Mouse (Mus musculus): ENCODE results near the gene Vmn1r55. TPM values are rescaled to one million over a fixed set of nuclear protein-coding genes. Genes with fewer than 3 reads are reported as not detected.
"Not testable (repeated sequence)": the region's sequence is repeated elsewhere in the genome, so short reads cannot be mapped to it uniquely, and the experiment has no call there.

Vmn1r55 gene
- total RNA-seq (2012; rRNA removed), result not detected in 2 replicates
- not detected in 2 replicates for total RNA-seq (2014; rRNA removed)
- polyA plus RNA-seq (2012; ENCODE audit: insufficient read length, low read depth), result 0.01 TPM in 1 of 2 replicates, not detected in the other

DNA sequence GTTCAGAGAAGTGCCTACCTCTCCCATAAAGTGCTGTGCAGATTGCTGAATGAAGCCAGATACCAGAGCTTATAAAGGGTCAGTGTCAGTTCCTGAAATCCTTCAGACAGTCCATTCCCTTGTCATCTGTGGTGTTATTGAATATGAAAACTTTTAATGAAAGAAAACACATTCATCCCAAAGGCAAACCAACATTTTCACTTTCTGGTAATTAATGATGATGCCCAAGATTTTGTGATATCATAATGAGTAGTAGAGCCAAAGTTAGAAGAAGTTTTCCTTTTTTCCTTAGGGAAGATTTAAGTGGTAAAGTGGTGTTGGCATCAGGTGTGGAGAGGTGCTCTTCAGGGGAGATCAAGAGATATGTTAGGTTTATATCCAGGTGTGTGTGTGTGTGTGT is at the start of gene Vmn1r55:
Gene Vmn1r55, minus strand, starts transcription at position 101 of the 400 bp plus-strand sequence.
- H3K4me1 ChIP-seq (ENCODE audit: control insufficient read depth in 1 of 2, insufficient read depth in 2 of 2); H3K4me3 ChIP-seq (replicated peaks in 1 of 3; ENCODE audit: low read depth in 2 of 3, low read length in 2 of 3, poor library complexity in 1 of 3); H3K27me3 ChIP-seq (replicated peaks); DNase-seq (ENCODE audit: extremely low read depth); H3K36me3 ChIP-seq (replicated peaks in 1 of 2; ENCODE audit: control insufficient read depth in 1 of 2, insufficient read depth in 1 of 2, low read length in 1 of 2); H3K27ac ChIP-seq (ENCODE audit: insufficient read depth, low read depth); dilution Hi-C loops (cut with MboI; ENCODE audit: extremely low pct_ligation_motif_present, extremely low pct_unique_long_range_greater_than_20kb, low sequenced_read_pairs); H3K9ac ChIP-seq (ENCODE audit: insufficient read depth, low read depth); H3K4me2 ChIP-seq (ENCODE audit: insufficient read depth, low read depth, poor library complexity, severe bottlenecking); H3K79me2 ChIP-seq (replicated peaks; ENCODE audit: control insufficient read depth, extremely low read depth, insufficient read depth, poor library complexity, severe bottlenecking); H3K9me3 ChIP-seq (replicated peaks; ENCODE audit: low read length); in situ Hi-C loops (cut with MboI; ENCODE audit: low pct_ligation_motif_present, low pct_unique_long_range_greater_than_20kb, low sequenced_read_pairs): not testable (repeated sequence)

DNA sequence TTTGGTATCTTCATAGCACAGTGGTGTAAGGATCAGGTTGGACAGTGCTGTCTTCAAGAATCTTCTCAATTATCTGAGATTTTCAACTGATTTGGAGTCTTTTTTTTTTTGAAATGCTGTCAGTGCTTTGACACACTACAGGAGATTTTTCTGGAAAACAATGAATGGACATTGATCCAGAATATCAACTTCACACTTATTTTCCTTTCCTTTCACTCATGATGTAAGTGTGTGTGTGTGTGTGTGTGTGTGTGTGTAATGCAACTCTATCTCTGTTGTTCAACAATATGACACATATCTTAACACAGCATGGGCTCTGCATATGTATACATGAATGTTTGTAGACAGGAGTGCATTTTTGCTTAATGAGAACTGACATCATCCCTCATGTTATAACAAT is 47.2 kb upstream of the Vmn1r55 start, which contains the start of gene Vmn1r56:
Gene Vmn1r56, minus strand, starts transcription at position 101 of the 400 bp plus-strand sequence.
- H3K4me2 ChIP-seq (ENCODE audit: insufficient read depth, low read depth, poor library complexity, severe bottlenecking); dilution Hi-C loops (cut with MboI; ENCODE audit: extremely low pct_ligation_motif_present, extremely low pct_unique_long_range_greater_than_20kb, low sequenced_read_pairs); H3K4me1 ChIP-seq (ENCODE audit: control insufficient read depth in 1 of 2, insufficient read depth in 2 of 2); H3K27me3 ChIP-seq (replicated peaks); H3K36me3 ChIP-seq (replicated peaks in 1 of 2; ENCODE audit: control insufficient read depth in 1 of 2, insufficient read depth in 1 of 2, low read length in 1 of 2); H3K9ac ChIP-seq (ENCODE audit: insufficient read depth, low read depth); in situ Hi-C loops (cut with MboI; ENCODE audit: low pct_ligation_motif_present, low pct_unique_long_range_greater_than_20kb, low sequenced_read_pairs); H3K79me2 ChIP-seq (replicated peaks; ENCODE audit: control insufficient read depth, extremely low read depth, insufficient read depth, poor library complexity, severe bottlenecking); H3K27ac ChIP-seq (ENCODE audit: insufficient read depth, low read depth); H3K9me3 ChIP-seq (replicated peaks; ENCODE audit: low read length); H3K4me3 ChIP-seq (replicated peaks in 1 of 3; ENCODE audit: low read depth in 2 of 3, low read length in 2 of 3, poor library complexity in 1 of 3); DNase-seq (ENCODE audit: extremely low read depth): not testable (repeated sequence)

DNA sequence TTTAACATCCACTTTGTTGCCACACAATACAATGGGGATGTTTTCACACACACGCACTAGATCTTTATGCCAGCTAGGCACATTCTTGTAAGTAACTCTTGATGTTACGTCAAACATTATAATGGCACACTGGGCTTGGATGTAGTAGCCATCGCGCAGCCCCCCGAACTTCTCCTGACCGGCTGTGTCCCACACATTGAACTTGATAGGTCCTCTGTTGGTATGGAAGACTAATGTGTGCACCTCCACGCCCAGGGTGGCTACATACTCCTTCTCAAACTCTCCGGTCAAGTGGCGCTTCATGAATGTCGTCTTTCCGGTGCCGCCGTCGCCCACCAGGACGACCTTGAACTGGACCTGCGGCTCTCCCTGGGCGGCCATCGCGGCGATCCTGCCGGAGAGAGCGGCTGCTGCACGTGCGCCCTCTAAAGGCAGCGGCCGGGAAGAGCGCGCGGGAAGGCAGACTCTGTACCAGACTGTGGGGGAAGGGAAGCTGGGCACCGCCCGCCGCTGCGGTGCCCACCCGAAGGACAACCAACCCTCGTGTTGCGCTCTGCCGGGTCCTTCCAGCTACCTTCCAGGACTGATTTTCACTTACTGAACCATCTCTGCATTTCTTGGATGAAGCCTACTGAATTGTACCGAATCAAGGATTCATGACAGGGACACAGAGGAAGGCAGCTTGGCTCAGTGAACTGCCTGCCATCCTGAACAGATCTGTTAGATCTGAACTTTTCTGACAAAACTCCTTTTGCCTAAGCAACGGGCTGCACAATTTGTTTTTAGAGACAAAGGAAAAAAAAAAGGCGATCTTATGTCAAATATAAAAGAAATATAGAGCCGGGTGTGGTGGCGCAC is 23.7 kb downstream of the Vmn1r55 start, which contains the start of gene Rasl2-9:
Gene Rasl2-9, minus strand, starts transcription at position 402 of the 858 bp plus-strand sequence.
- Histone ChIP-seq H3K4me3 (replicated peaks in 1 of 3; ENCODE audit: low read depth in 2 of 3, low read length in 2 of 3, poor library complexity in 1 of 3) (peak within 1 kb of the TSS; percentile 59 to 83 (median 79)), H3K4me2 (ENCODE audit: insufficient read depth, low read depth, poor library complexity, severe bottlenecking) (peak within 1 kb of the TSS; percentile 60), H3K9ac (ENCODE audit: insufficient read depth, low read depth) (peak within 1 kb of the TSS; percentile 72), H3K36me3 (replicated peaks in 1 of 2; ENCODE audit: control insufficient read depth in 1 of 2, insufficient read depth in 1 of 2, low read length in 1 of 2) (no peaks in the 10 kb centered on the region), H3K9me3 (replicated peaks; ENCODE audit: low read length) (no peaks in the 10 kb centered on the region), H3K27ac (ENCODE audit: insufficient read depth, low read depth) (no peak within 1 kb of the TSS), H3K4me1 (ENCODE audit: control insufficient read depth in 1 of 2, insufficient read depth in 2 of 2) (peaks cover 3 to 4% of the 10 kb centered on the region in 2 experiments; a peak in 3 of 4 replicates), H3K79me2 (replicated peaks; ENCODE audit: control insufficient read depth, extremely low read depth, insufficient read depth, poor library complexity, severe bottlenecking) (no peaks in the 10 kb centered on the region), H3K27me3 (replicated peaks) (no peaks in the 10 kb centered on the region)
- in situ Hi-C loops (cut with MboI; ENCODE audit: low pct_ligation_motif_present, low pct_unique_long_range_greater_than_20kb, low sequenced_read_pairs), result loop anchor here (5.0 kb wide), 1 partner anchor 63 kb away; the partner anchor contains the start of gene U2af2
- DNase-seq (ENCODE audit: extremely low read depth), result peak; percentile 71
- dilution Hi-C loops (cut with MboI; ENCODE audit: extremely low pct_ligation_motif_present, extremely low pct_unique_long_range_greater_than_20kb, low sequenced_read_pairs), result no loop called here
- TF ChIP-seq CHD2 (IDR thresholded peaks at IDR 0.05; ENCODE audit: low read length), result peak; percentile 90
- TF ChIP-seq UBTF (IDR thresholded peaks at IDR 0.05; ENCODE audit: low read depth, low read length), result no peak
- TF ChIP-seq POLR2A (IDR thresholded peaks at IDR 0.05; ENCODE audit: low read depth, low read length), result peak; percentile 62; the same call in 1 of the 2 replicates
- no peak for TF ChIP-seq MYC (IDR thresholded peaks at IDR 0.05; ENCODE audit: low read depth, low read length)
- no peak for TF ChIP-seq ZKSCAN1 (IDR thresholded peaks at IDR 0.05; ENCODE audit: borderline replicate concordance, low read depth, low read length)
- peak; percentile 73 for TF ChIP-seq RAD21 (IDR thresholded peaks at IDR 0.05; ENCODE audit: low read depth, low read length)
- peak; percentile 53 for TF ChIP-seq ELF1 (IDR thresholded peaks at IDR 0.05; ENCODE audit: low read depth, low read length)
- TF ChIP-seq JUN (IDR thresholded peaks at IDR 0.05; ENCODE audit: insufficient read depth, low read depth, low read length), result no peak
- TF ChIP-seq USF1 (IDR thresholded peaks at IDR 0.05; ENCODE audit: low read depth, low read length), result no peak
- peak; percentile 66 for TF ChIP-seq TCF12 (IDR thresholded peaks at IDR 0.05; ENCODE audit: low read depth, low read length)
- peak in 1 of 2 experiments; percentile 86; a peak in 2 of 4 replicates for TF ChIP-seq CTCF (conservative IDR thresholded peaks at IDR 0.05 in 1 of 2, IDR thresholded peaks at IDR 0.05 in 1 of 2; ENCODE audit: low read depth in 2 of 2, low read length in 2 of 2)
- TF ChIP-seq EP300 (IDR thresholded peaks at IDR 0.05; ENCODE audit: low read length), result no peak
- TF ChIP-seq NELFE (IDR thresholded peaks at IDR 0.05; ENCODE audit: low read depth, low read length), result peak; percentile 60; the same call in 1 of the 2 replicates
- no peak for TF ChIP-seq GABPA (IDR thresholded peaks at IDR 0.05; ENCODE audit: insufficient replicate concordance, low read depth, low read length)
- no peak for TF ChIP-seq MAFK (IDR thresholded peaks at IDR 0.05; ENCODE audit: insufficient replicate concordance, low read length)
- no peak for TF ChIP-seq ETS1 (conservative IDR thresholded peaks at IDR 0.05; ENCODE audit: low read depth, low read length)
- no peak for TF ChIP-seq TBP (conservative IDR thresholded peaks at IDR 0.05; ENCODE audit: low read depth, low read length)
- TF ChIP-seq MEF2A (IDR thresholded peaks at IDR 0.05; ENCODE audit: borderline replicate concordance, low read depth, low read length), result peak; percentile 51; the same call in 1 of the 2 replicates
- 0 out of 2 replicates have a peak, but pooled peaks have one; percentile 14 for TF ChIP-seq ZC3H11A (IDR thresholded peaks at IDR 0.05; ENCODE audit: low read depth, low read length)
- TF ChIP-seq SMC3 (IDR thresholded peaks at IDR 0.05; ENCODE audit: low read depth, low read length), result peak; percentile 71
- TF ChIP-seq BHLHE40 (IDR thresholded peaks at IDR 0.05; ENCODE audit: low read depth, low read length), result peak; percentile 71
- no peak for TF ChIP-seq RCOR1 (conservative IDR thresholded peaks at IDR 0.05; ENCODE audit: low read depth, low read length)
- no peak for TF ChIP-seq PAX5 (IDR thresholded peaks at IDR 0.05; ENCODE audit: low read length)
